Mouse (Mus musculus) adrenal gland (tissue): Measurements from ENCODE around the gene Apmap.
"Not testable (repeated sequence)": the region's sequence is repeated elsewhere in the genome, so short reads cannot be mapped to it uniquely, and the experiment has no call there.

Experiments
- intact Hi-C: fragments of 180-260 bp; cut with DNase I; formaldehyde crosslinking; loops from one replicate; pipeline ENCODE4 v1.15.1; 2025

The Apmap gene

DNA sequence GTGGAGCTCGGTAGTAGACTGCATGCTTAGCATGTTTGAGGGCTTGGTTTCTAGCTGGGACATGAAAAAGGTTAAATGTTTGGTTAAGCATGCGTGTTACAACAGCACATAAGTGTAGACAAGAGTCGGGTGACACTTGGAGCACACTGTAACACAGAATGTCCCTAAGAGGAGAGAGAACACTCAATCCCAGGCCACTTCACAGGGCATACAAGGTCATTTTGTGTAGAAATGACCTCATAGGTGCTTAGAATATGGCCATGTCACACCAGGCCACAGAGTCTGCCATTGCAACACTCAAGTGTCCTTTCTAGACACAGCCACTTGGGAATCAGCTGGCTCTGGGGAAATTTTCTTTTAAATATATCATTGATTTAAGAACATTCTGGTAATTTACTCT, 15.6 kb upstream of the Apmap start:
- intact Hi-C loops = no loop called here

DNA sequence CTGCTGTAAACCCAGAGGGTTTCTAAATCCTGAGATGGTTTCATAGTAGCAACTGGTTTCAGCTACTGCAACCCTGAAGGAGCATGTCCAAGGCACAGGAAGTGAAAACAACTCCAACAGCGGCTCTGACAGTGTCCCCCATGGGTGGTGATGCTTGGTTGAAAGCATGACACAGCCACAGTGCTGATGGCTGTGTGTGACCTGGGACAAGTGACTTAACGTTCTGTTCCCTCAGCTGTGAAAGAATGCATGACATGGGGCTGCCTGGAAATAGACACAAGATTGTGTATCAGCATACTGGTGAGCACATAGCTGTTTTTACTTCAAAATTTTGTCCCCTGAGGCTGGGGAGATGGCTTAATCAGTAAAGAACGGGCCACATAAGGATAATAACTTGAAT, 13.3 kb upstream of the Apmap start:
- intact Hi-C loops = no loop called here

DNA sequence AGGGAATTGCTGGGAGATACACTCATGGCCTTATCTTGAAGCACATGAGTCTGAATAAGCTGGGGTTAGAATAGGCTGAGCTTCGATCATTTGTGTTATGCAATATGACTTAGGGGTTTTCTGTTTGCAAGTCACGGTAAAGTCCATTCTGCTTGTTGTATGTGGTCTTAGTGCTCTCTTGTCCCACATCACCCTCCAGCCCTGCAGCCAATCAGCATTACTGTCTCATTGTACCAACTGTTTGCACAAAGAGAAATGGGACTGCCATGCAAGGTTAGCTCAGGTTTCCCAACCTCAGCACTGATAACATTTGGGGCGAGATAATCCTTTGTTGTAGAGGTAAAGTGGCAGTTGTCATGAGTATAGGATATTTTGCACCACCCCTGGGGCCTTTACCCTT, 1.7 kb upstream of the Apmap start:
- intact Hi-C loops = loop anchor here (2.0 kb wide), 1 partner anchor 65 kb away; no protein-coding TSS in a partner anchor

DNA sequence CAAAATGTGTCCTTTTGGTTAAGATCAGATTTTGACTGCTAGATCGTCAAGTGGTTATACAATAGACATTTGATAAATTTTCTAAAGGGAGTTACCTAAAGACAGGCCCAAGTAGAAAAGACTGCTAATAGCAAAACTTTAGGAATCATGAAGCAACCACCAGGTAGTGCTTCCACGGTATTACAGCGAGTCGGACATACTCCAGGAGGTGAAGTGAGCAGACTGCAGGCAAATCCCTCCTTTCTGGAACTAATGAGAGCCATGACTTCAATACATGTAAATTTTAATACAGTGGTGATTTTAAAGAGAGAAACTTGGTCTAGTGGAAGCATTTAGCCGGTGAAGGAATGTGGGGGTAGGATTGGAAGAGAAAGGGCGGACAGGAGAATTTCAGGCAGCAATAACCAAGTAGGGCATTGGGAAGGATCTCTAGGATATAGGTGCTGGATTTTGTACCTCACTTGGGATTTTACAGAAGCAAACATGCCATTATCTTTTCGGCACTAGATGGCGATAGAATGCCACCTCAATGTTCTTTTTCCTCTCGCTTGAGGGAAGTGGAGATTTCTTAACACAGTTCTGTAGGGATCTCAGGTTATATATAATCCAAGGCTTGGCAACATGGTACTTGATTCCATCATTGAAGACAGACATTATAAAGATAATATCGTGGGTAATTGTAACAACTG, 649 bp upstream of the Apmap start:
- intact Hi-C loops = loop anchor here (5.0 kb wide), 1 partner anchor 138 kb away; the partner anchor contains the start of gene Entpd6

DNA sequence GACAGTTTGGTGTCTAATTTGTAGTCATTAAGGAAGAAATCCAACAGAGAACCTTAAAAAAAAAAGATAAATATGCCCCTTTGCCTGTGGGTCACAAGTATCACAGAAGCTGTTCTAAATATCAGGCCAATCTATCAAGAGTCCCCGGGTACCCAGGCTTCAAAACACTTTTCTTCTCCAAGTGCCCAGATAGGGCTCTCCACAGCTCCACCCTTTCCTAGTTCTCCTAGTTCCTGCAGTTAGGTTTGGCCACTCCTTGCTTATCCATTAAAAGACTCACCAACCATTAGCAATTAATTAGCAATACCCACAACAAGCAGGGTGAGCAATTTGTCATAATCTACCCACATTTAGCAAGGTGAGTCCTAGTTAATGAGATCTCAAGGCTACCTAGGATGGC, 1.3 kb downstream of the Apmap start:
- intact Hi-C loops = loop anchor here (5.0 kb wide), 1 partner anchor 140 kb away; the partner anchor contains the start of gene Entpd6

DNA sequence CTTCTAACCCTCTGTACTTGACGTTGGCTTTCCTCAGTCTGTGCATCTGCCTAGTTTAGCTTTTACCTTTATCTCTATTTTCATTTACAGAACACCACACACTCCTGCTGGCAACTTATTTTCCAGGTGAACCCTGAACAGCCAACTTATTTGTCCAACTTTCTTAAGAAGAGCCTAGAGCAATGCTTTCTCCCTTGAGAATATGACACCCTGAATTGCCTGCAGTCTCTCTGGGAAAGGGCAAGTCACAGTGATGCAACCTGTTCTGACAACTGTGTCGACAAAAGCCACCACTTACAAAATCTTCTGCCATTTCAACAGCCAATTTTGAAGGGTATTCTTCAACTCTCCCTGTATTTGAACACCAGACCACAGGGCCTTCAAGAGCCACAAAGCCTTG, 3.6 kb downstream of the Apmap start:
- intact Hi-C loops = loop anchor here (5.0 kb wide), 1 partner anchor 142 kb away; the partner anchor contains the start of gene Entpd6

DNA sequence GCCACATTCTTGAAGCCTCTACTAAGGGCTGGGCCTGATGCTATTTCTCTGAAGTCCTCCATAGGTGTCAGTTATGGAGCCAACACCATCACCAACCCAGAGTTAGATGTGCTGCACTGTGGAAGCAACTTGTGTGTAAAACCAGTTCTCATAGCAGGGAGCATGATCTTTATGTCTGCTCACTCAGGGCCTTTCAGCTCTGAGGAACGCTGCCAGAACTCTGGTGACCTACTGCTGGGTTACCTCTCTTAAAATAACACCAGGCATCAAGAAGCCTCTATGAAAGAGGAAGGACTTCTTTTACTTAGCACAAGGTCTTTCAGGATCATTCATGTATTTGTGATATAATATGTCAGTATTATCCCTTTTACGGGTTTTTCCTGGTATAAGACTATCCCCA, 6.2 kb downstream of the Apmap start:
- intact Hi-C loops = no loop called here

DNA sequence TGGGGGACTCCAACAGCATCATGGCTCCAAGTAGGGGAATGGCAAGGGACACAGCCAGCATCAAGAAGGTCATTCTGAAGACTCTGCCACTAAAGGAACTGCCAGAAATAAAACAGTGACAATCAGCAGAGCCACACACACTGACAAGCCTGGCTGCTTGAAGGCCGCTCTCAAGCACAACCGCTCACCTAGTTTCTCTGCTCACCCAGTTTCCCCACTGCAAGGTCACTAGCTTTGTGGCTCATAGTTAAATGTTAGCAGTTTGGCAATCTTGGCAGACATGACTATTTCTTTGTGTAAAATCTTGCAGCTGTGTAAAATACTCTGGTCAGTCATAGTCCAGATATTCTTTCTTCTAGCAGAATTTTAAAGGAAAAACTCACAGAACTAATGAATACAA, 8.1 kb downstream of the Apmap start:
- intact Hi-C loops = no loop called here

DNA sequence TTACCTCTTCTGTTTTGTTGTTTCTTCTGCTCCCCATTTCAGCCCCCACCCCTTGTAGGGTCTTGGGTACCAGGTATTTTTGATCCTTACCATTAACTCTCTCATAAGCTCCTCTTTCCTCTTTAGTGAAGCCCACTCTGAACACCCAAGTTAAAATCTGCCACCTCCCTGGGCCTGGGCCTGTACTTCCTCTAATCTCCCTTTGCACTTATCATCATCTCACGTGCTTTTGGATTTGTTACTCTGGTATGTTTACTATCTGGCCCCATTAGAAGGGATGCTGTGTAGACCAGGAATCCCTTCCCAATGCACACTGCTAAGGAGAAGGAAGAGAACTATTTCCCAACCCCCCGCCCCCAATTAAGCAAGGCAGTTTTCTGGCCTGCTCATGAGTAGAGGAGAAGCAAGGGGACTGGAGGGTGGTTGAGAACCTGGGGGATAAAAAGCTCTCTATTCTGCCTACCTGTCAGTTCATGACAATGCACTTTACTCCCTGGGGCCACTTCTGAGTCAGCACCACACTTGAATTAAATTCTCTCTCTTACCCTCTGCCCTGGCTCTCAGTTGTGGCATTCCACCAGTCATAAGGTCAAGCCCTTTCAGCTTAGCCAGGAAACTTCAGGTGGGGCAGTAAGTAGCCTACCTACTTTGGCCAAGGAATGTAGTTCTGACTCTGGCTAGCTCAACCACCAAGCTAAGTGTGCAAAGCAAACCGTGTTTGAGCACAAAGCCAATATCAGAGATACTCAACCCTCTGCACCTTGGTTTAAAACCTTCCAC, 12.8 kb downstream of the Apmap start:
- intact Hi-C loops = no loop called here

DNA sequence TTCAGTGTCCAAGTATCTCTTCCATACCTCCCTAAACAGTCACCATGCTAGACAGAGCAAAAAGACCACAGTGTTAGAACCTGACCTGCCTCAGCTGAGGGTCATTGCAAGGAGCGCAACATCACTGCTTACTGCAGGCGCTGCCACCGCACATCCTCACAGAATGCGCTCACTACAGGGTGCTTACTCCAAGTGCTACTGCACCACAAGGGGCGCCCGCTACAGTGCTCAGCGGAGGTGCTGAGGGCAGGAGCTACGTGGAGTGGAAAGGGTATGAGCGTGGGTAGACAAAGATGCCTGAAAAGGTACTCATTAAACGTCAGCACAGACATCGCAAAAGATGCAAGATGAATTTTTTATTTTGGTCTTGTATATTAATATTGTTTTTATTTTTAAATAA, 19.3 kb downstream of the Apmap start:
- intact Hi-C loops = no loop called here

DNA sequence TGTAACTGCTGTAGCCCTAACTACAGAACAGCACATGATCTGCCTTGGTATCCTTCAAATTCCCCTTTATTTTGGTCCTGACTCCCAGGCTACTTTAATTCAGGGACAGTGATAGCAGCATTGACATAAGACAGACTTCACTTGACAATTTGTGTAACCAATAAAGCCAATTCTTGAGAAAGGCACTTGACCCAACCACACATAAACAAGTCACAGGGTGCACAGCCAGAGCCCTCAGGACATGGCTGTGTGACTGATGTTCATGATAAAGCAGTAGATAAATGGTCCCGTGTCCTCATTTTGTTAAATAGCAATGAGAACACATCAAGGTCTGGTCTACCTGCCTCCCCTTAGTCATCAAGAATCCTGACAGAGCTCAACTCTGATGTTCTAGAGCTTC, 28.7 kb downstream of the Apmap start:
- intact Hi-C loops = no loop called here

DNA sequence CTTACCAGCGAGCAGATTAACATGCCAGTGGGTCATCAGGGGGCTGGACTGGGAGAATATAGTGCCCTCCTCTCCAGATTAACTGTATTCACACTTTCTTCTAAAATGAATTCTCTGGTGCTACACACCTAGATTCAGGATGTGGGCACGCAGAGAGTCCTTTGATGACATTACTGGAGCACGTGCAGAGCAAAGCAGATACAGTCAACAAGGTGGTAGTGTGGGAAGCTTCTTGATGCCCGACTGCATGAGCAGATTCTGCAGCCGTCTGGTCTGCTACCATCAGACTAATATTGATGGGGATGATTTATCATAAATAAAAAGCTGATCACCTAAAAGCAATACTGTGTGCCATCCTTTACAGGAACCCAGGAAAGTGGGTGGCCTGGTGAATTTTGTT, 29.8 kb downstream of the Apmap start:
- intact Hi-C loops = no loop called here

DNA sequence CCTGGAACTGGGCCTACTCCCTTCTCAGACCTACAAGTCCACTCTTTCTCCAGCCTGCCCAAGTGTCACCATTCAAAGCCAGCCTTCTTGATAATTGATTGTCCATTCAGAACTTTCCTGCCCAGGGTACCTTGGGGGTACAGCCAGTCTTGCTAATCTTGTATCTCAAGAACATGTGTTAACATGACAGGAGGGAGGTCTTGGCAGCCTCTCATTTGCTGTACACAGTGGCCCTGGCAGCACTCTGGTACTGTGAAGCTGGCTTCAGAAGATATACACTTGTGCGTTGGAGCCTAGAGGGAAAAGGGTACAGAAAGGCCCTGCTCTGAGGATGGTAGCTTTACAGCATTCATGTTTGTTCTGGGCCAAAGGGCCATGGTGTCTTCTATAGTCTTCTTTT, 32.1 kb downstream of the Apmap start:
- intact Hi-C loops = no loop called here

DNA sequence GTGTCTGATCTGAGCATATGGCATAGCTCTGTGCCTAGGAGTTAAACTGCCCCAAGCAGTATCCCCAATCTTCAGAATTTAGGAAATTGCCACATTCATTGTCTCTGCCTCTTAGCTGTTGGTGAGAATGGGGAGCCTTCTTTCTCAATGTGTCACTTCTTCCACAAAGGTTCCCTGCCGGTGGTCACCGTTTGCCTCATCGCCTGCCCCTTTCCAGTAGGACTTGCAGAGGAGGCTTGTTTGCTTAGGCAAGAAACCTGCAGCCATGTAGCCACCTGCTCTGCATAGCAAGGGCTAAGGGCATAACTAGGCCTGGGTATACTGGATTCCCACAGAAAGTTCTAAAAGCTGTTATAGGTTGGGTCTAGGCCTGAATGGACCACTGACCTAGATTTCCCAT, 35.9 kb downstream of the Apmap start:
- intact Hi-C loops = no loop called here

DNA sequence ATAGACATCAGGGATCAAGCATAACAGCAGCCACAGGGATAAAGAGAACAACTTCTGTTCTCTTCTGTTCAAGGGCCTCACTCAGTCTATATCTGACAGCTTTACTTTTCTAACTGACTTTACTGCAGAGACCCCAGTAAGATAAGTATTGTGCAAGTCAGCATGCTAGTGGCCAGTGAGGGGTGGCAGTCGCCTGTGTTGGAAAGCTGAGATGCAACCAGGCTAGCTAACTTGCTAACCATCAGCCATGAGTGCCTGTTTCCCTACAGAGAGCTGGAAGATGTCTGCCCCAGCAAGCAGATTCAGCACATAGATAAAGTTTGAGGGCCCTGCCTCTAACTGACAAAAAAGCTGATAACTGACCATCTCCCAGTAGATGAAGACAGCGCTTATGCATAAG, 37.6 kb downstream of the Apmap start:
- intact Hi-C loops = no loop called here

DNA sequence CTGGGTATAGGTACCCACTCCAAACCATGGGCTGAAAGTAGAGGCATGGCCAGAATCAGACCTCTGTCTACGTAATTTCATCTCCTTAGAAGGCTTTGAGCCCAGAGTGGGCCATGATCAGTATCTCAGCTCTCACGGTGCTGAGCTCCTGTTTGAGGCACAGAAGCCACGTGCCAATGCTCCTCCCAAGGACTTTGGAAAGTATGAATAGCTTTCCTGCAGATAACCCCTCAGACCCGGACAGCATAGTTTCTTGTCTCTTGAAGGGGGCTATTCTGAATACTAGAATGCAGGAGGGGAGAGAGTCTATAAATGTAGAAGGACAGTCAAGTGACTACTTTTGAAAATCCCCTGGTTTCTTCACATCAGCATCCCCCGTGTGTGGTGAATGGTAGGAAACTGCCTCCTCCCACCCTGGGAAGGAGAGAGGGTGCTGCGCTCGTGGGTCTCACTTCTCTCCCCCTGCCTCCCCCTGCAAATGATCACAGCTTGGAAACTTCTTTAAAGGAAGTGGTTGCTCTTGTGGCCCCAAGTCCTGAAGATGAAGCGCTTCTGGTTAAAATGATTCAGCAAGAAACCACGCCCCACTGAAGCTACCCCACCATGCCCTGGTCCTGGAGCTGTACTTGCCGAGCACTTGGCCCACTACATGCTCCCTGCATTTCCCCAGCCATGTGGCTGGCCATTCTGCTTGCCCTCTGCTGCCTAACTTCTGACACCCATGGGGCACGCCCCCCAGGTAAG, 38.3 kb downstream of the Apmap start, which contains the start of gene Cst7:
Gene Cst7, plus strand, starts transcription at position 569 of the 744 bp plus-strand sequence.
- intact Hi-C loops = no loop called here

DNA sequence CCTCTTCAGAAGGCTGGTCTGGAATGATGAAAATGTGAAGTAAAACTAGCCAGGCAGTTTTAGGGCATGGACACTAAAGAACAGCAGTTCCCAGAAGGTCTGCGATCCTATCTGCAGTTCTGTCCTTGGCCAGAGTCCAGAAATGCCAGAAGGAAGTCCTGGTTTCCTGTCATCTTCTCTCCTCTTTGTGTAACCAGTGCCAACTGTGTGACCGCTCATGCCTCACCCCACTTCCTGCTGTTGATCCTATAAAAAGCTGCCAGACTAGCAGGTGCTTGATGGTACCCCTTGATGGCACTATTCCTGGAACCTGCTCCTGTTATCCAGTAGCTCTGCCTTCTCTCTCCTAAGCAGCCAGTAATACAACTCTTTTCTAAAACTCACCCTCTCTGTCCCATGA, 41.3 kb downstream of the Apmap start:
- intact Hi-C loops = no loop called here

DNA sequence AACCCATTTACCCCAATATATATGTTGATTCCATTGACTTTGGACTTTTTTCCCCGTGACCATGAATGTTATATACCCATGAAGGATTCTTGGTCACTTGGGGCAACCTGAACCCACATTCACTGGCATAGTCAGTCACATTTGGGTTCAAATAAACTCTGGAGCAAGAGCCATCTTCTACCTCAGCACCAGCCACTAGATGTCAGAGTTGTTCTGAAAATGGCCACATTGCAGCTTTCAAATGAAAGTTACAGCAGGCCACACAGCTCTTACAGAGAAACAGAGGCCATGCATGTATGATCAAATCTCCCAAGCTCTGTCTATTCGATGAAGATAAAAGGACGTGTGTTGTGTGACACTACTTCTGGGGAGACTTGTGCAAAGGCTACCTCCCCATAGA, 49.8 kb downstream of the Apmap start:
- intact Hi-C loops = loop anchor here (2.0 kb wide), 1 partner anchor 116 kb away; no protein-coding TSS in a partner anchor

DNA sequence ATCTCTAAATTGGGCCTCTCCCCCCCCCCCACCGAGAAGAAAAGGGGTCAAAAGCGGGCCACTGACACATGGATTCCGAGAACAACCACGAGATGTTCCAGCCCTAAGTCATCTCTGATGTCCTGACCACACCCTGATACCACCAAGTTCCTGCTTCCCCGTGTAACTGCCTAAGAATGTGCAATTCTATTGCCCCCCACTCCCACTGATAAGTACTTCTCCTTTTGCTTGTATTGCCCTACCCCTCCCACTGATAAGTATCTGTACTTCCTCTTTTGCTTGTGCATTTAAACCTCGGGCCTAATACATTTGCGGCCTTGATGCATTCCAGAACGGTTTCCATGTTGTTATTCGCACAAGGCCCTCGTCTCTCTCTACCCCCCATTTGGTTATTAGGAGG, 58.8 kb downstream of the Apmap start:
- intact Hi-C loops = not testable (repeated sequence)
